Mouse (Mus musculus) liver, postnatal 0 days (tissue): ENCODE results near the gene Chd1l. TPM values are rescaled to one million over a fixed set of nuclear protein-coding genes. Genes with fewer than 3 reads are reported as not detected.

Source experiments
- ATAC-seq: fragments of 200-750 bp; cut with Nextera tagmentation; 2 replicates; pipeline ENCODE4 v1.8.0; 2017; ENCODE audit warnings: mild to moderate bottlenecking, moderate library complexity
- DNase-seq: peaks from one replicate; pipeline ENCODE4 v3.0.0-alpha.2; 2016
- H3K27ac ChIP-seq: fragments of 300-500 bp; sonication (generic); 2 replicates; pipeline ENCODE4 v1.5.1; 2014; ENCODE audit warnings: antibody characterized with exemption, moderate library complexity, mild to moderate bottlenecking, low read depth
- H3K27me3 ChIP-seq: fragments of 300-500 bp; sonication (generic); 2 replicates; pipeline ENCODE4 v1.6.1; 2014; ENCODE audit warnings: low read length, control low read depth, mixed read lengths; ENCODE audit not compliant: insufficient read depth
- H3K36me3 ChIP-seq: fragments of 300-500 bp; sonication (generic); replicated peaks from 2 replicates; pipeline ENCODE4 v1.6.1; 2014; ENCODE audit warnings: mild to moderate bottlenecking, control low read depth, low read length, moderate library complexity, mixed read lengths; ENCODE audit not compliant: insufficient read depth
- H3K4me1 ChIP-seq: fragments of 300-500 bp; sonication (generic); 2 replicates; pipeline ENCODE4 v1.6.1; 2014; ENCODE audit warnings: antibody characterized with exemption, mild to moderate bottlenecking, control low read depth; ENCODE audit not compliant: insufficient read depth
- H3K4me2 ChIP-seq: fragments of 300-500 bp; sonication (generic); 2 replicates; pipeline ENCODE4 v1.6.1; 2014; ENCODE audit warnings: low read depth, mild to moderate bottlenecking, low read length, moderate library complexity, mixed read lengths
- H3K4me3 ChIP-seq: fragments of 300-500 bp; sonication (generic); 2 replicates; pipeline ENCODE4 v1.5.1; 2014; ENCODE audit warnings: low read depth, low read length
- H3K9ac ChIP-seq: fragments of 300-500 bp; sonication (generic); replicated peaks from 2 replicates; pipeline ENCODE4 v1.6.1; 2014; ENCODE audit warnings: mild to moderate bottlenecking, moderate library complexity
- H3K9me3 ChIP-seq: fragments of 300-500 bp; sonication (generic); 2 replicates; pipeline ENCODE4 v1.6.1; 2016; ENCODE audit warnings: mild to moderate bottlenecking, control low read depth, low read length, mixed read lengths
- CTCF ChIP-seq: sonication (generic); IDR thresholded peaks from 2 replicates; pipeline ENCODE4 v1.5.1; 2016; ENCODE audit warnings: antibody characterized with exemption, low read depth
- EP300 ChIP-seq: IDR thresholded peaks from 2 replicates; pipeline ENCODE4 v1.6.1; 2016; ENCODE audit warnings: antibody characterized with exemption, low read depth, mild to moderate bottlenecking
- WGBS: fragments of 180-500 bp; shearing (Covaris S2); extraction: QIAGEN DNeasy Blood & Tissue Kit; methylation state at CpG from one replicate; pipeline ENCODE4 v1.1.7; 2014; ENCODE audit not compliant: insufficient replicate concordance; 5-methylcytosine and 5-hydroxymethylcytosine counted together
- polyA plus RNA-seq: library from polyadenylated mRNA; unstranded; fragments of >200 nt; fragmentation: Nextera tagmentation; extraction: Ambion mirVana; gene quantifications from 2 replicates; pipeline ENCODE4 v1.2.1, GENCODE M21; 2015

Chd1l gene
- polyA plus RNA-seq, 1 experiment from 2014 or later: 7.1 TPM

DNA sequence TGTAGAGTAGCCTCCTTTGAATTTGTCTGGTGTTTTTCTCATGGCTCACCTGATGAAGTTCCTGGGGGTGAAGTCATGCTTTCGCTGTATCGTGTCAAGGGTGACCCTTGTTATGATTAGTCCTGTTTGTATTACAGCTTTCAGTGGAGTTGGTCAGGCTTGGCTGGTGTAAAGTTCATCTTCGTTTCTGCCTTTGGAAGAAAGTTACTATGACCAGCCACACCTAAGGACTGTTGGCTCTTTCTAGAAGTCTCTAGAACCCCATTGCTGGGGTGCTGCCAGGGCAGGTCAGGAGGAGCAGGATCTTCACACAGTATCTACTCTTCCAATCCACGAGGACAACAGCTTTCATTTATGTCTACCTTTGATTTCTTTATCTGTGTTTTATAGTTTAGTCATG lies 23.5 kb upstream of the Chd1l start:
- ATAC-seq (no peak), DNase-seq (no peak)
- Histone ChIP-seq H3K4me1 (peaks cover 18% of the 10 kb centered on the region), H3K27ac (peak overlapping the region; percentile 60), H3K27me3 (no peaks in the 10 kb centered on the region), H3K9ac (no peak overlapping the region), H3K36me3 (peaks cover 22% of the 10 kb centered on the region), H3K4me3 (no peak overlapping the region), H3K9me3 (no peaks in the 10 kb centered on the region), H3K4me2 (no peak overlapping the region)
- TF ChIP-seq CTCF: no peak
- no peak for TF ChIP-seq EP300
- 65% methylated on average over 4 of the region's 4 CpGs for WGBS

DNA sequence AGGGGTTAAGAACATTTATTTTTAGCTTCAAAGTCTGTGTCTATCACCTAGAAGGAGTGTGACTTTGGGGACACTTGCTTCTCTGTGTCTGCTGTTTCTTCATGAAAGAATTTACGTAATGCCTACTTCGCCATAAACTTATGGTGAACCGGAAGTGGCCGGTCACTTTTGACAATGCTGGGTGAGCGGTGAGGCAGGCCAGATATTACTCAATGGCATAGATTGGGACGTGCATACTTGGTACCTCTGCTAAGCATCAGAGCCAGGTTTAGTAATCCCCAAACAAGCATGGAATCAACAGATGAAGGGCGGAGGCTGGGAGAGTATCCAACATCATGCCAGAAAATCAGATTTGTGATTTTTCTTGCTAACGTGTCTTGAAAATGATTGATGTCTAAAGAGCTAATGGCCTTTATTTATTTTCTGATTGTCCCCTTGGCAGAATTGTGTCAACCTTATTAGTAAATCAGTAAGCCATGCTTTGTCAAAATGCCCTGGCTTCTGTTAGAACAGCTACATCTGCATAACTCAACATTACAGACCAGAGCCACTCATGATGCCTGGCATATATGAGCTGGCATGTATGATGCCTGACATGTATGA lies 21.4 kb upstream of the Chd1l start:
- peak; percentile 54 for ATAC-seq
- Histone ChIP-seq H3K9ac (no peak overlapping the region), H3K36me3 (0 out of 2 replicates have a peak, but pooled peaks cover 9% of the 10 kb centered on the region), H3K27me3 (no peaks in the 10 kb centered on the region), H3K4me3 (no peak overlapping the region), H3K27ac (peak overlapping the region; percentile 91), H3K9me3 (no peaks in the 10 kb centered on the region), H3K4me1 (peaks cover 25% of the 10 kb centered on the region), H3K4me2 (peak overlapping the region; percentile 76; the same call in 1 of the 2 replicates)
- DNase-seq: peak; percentile 53
- TF ChIP-seq EP300 (peak; percentile 37; the same call in 1 of the 2 replicates), CTCF (no peak)
- 54% methylated on average over 8 of the region's 8 CpGs for WGBS

DNA sequence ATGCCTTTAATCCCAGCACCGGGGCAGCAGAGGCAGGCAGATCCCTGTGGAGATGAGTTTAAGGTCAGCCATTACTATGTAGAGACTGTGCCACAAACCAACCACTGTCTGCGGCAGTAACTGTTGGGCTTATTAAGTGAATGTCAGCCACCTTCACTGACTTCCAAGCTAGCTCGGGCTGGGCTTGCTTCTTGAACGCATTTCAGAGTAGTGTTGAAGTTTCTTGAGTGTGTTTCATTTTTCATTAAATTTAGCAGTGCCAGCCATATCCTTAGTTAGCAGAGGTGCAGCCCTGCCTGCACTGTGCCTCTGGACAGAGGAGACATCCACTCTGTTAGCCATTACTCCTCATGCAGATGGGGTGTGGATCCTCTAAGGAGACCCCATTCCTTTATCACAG lies 20.7 kb upstream of the Chd1l start:
- TF ChIP-seq CTCF (no peak), EP300 (no peak)
- Histone ChIP-seq H3K27ac (peak overlapping the region; percentile 91), H3K36me3 (0 out of 2 replicates have a peak, but pooled peaks cover 7% of the 10 kb centered on the region), H3K9ac (no peak overlapping the region), H3K4me2 (peak overlapping the region; percentile 76), H3K4me3 (no peak overlapping the region), H3K4me1 (peaks cover 25% of the 10 kb centered on the region), H3K27me3 (no peaks in the 10 kb centered on the region), H3K9me3 (no peaks in the 10 kb centered on the region)
- 84% methylated on average over 4 of the region's 4 CpGs for WGBS
- no peak for ATAC-seq
- no peak for DNase-seq

DNA sequence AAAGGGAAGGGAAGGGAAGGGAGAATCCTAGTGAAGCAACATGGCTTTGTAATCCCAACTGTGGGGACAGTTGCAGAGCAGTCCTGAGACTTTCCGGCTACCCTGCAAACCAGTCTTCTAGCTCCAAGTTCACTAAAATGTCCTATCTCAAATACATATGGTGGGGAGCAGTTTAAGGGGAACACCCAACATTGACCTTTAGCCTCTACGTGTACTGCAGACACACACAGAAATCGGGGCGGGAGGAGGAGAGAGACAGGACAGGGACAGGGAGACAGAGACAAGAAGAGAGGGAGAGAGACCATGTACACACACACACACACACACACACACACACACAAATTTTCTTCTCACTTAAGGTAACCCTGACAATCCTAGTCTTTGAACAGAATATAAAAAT lies 19.9 kb upstream of the Chd1l start:
- Histone ChIP-seq H3K4me3 (peak overlapping the region; percentile 53), H3K27ac (peak overlapping the region; percentile 91), H3K4me1 (peaks cover 25% of the 10 kb centered on the region), H3K27me3 (no peaks in the 10 kb centered on the region), H3K4me2 (peak overlapping the region; percentile 76), H3K9ac (peak overlapping the region; percentile 27; the same call in 1 of the 2 replicates), H3K36me3 (0 out of 2 replicates have a peak, but pooled peaks cover 2% of the 10 kb centered on the region), H3K9me3 (no peaks in the 10 kb centered on the region)
- DNase-seq (no peak), ATAC-seq (no peak)
- TF ChIP-seq CTCF (no peak), EP300 (no peak)
- WGBS: 52% methylated on average over 4 of the region's 4 CpGs

- peak; percentile 92 for ATAC-seq
- H3K9me3 ChIP-seq: no peaks in the 10 kb centered on the region
- no peaks in the 10 kb centered on the region for H3K36me3 ChIP-seq
- H3K4me3 ChIP-seq: peak within 1 kb of the TSS; percentile 53
- peaks cover 21% of the 10 kb centered on the region for H3K4me1 ChIP-seq
- TF ChIP-seq EP300 (peak; percentile 52; the same call in 1 of the 2 replicates), CTCF (no peak)
- H3K27me3 ChIP-seq: no peaks in the 10 kb centered on the region
- DNase-seq: peak; percentile 84
- peak within 1 kb of the TSS; percentile 76 for H3K4me2 ChIP-seq
- peak within 1 kb of the TSS; percentile 57 for H3K9ac ChIP-seq
- peak within 1 kb of the TSS; percentile 91 for H3K27ac ChIP-seq
- WGBS: 2% methylated on average over 18 of the region's 18 CpGs
These were observed 18.5 kb upstream of the Chd1l start, which contains the start of gene Fmo5 for GRCm38 (mm10) chr3:97628391-97629001. Gene Fmo5, plus strand, starts transcription at chr3:97628804.

GRCm38 (mm10) chr3:97627893-97628292 lies 17.9 kb upstream of the Chd1l start:
- H3K4me3 ChIP-seq: peak overlapping the region; percentile 53
- peak overlapping the region; percentile 57; the same call in 1 of the 2 replicates for H3K9ac ChIP-seq
- DNase-seq (peak; percentile 26), ATAC-seq (peak; percentile 49)
- H3K27ac ChIP-seq: peak overlapping the region; percentile 91
- H3K9me3 ChIP-seq: no peaks in the 10 kb centered on the region
- peaks cover 21% of the 10 kb centered on the region for H3K4me1 ChIP-seq
- WGBS: 47% methylated on average over 7 of the region's 7 CpGs
- no peaks in the 10 kb centered on the region for H3K27me3 ChIP-seq
- peak overlapping the region; percentile 76 for H3K4me2 ChIP-seq
- no peaks in the 10 kb centered on the region for H3K36me3 ChIP-seq
- TF ChIP-seq EP300 (no peak), CTCF (no peak)
